Comparison of ENCODE assay signal across 12 mouse cellular contexts in genomic region chr19:28284098-28284569, GRCm38 (mm10).
"Had no signal": no experiment of that assay in that cellular context is flagged by ENCODE, and none has a peak within 500 bp of the region (broad histone marks: within the 10 kb centered on the region; RNA-seq: fewer than 3 reads in every experiment).

No protein-coding gene starts in this region.

- H3K4me2 ChIP-seq: limb, embryonic 15.5 days; liver, embryonic 12.5 days; lung, embryonic 14.5 days had no signal

- H3K36me3 ChIP-seq: limb, embryonic 15.5 days; liver, embryonic 12.5 days; midbrain, embryonic 10.5 days had no signal

- H3K27me3 ChIP-seq: limb, embryonic 15.5 days; liver, embryonic 12.5 days had no signal

- ATAC-seq: liver, embryonic 12.5 days; midbrain, embryonic 16.5 days had no signal

- H3K4me3 ChIP-seq: left cerebral cortex, adult 2 months; limb, embryonic 15.5 days; liver, embryonic 12.5 days; midbrain, embryonic 10.5 days had no signal

- DNase-seq: kidney, postnatal 25 days; lung, embryonic 14.5 days; lung, postnatal 10 days; lung, postnatal 4 days; right cerebral cortex, adult 18-20 months; right cerebral cortex, postnatal 25 days; thymus, postnatal 36 days had no signal
